Mouse (Mus musculus): Measurements from ENCODE around the gene 4930595D18Rik. TPM values are rescaled to one million over a fixed set of nuclear protein-coding genes. Genes with fewer than 3 reads are reported as not detected.

The 4930595D18Rik gene
- polyA plus RNA-seq, 1 experiment from 2014 or later: not detected

DNA sequence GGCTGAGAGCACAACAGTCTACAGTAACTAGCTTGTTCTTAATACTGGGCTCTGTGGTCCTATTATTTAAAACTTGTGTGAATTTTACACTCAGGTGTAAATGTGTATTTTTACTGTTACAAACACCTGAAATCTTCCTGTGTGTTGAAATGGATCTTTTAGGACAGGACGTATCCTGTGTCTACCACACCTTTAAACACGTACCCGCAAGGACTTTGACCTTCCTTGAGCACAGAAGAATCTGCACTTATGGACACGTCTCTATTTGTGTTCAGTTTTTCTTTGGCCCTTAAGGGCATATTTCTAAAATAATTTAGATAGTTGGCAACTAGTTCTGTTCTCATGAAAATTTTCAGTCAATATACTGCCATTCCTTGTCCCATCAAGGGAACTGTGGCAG, 4.0 kb upstream of the 4930595D18Rik start:
- ATAC-seq (replicated peaks; ENCODE audit: insufficient number of reproducible peaks, low FRiP score, low TSS enrichment, low read depth): no peak
- Histone ChIP-seq H3K4me3 (ENCODE audit: low read depth, low read length) (no peak overlapping the region), H3K9me3 (replicated peaks; ENCODE audit: control insufficient read depth, low read length) (no peaks in the 10 kb centered on the region), H3K4me1 (ENCODE audit: control insufficient read depth, insufficient read depth, low read length) (no peaks in the 10 kb centered on the region), H3K36me3 (replicated peaks; ENCODE audit: control insufficient read depth, insufficient read depth, low read depth, low read length) (no peaks in the 10 kb centered on the region), H3K9ac (replicated peaks; ENCODE audit: low read length) (no peak overlapping the region), H3K27ac (replicated peaks; ENCODE audit: low read depth, low read length) (no peak overlapping the region), H3K27me3 (ENCODE audit: control insufficient read depth, insufficient read depth, low read length) (no peaks in the 10 kb centered on the region), H3K4me2 (ENCODE audit: low read depth, low read length) (no peak overlapping the region)
- 93% methylated on average over 4 of the region's 4 CpGs for WGBS
- no peak for DNase-seq (ENCODE audit: low spot score)

DNA sequence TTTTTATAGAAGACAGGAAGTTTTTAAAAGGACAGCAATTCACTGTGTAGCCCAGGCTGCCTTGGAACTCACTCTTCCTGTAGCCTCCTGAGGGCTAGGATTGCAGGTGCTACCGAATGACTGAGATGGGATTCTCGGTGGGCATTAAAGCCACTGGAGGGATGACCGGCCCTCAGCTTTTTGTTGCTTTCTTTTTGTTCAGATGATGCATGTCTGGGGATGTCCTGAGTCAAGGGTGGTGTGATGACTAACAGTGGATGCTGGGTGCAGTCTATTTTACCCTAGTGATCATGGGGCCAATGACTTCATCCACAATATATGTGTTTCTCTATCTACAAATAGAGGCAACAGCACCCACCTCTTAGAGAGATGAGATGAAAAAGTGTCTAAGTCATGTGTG, 2.7 kb upstream of the 4930595D18Rik start:
- no peaks in the 10 kb centered on the region for H3K4me1 ChIP-seq (ENCODE audit: control insufficient read depth, insufficient read depth, low read length)
- ATAC-seq (replicated peaks; ENCODE audit: insufficient number of reproducible peaks, low FRiP score, low TSS enrichment, low read depth): no peak
- H3K4me3 ChIP-seq (ENCODE audit: low read depth, low read length): no peak overlapping the region
- H3K9ac ChIP-seq (replicated peaks; ENCODE audit: low read length): no peak overlapping the region
- H3K27me3 ChIP-seq (ENCODE audit: control insufficient read depth, insufficient read depth, low read length): no peaks in the 10 kb centered on the region
- no peaks in the 10 kb centered on the region for H3K36me3 ChIP-seq (replicated peaks; ENCODE audit: control insufficient read depth, insufficient read depth, low read depth, low read length)
- 88% methylated on average over 3 of the region's 3 CpGs for WGBS
- H3K4me2 ChIP-seq (ENCODE audit: low read depth, low read length): no peak overlapping the region
- H3K9me3 ChIP-seq (replicated peaks; ENCODE audit: control insufficient read depth, low read length): no peaks in the 10 kb centered on the region
- DNase-seq (ENCODE audit: low spot score): no peak
- no peak overlapping the region for H3K27ac ChIP-seq (replicated peaks; ENCODE audit: low read depth, low read length)

DNA sequence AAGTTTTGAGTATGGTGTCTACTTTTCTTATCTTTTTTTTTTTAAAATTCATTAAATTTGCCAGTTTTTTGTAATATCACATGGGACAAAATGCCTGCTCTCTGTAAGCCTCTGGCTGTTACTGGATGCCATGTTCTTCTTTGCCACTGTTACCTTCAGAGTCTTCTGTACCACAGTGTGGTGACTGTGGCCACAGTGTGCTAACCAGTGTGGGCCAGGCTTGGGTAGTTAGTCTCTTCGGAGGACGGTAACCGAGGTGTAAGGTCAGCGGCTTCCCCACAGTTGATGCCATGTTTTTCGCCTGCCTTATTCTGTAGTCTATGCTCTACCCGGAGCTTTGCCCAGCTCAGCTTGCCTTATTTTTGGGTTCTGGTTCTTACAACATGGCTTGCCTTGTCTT, 1.9 kb downstream of the 4930595D18Rik start:
- Histone ChIP-seq H3K4me3 (ENCODE audit: low read depth, low read length) (no peak overlapping the region), H3K27me3 (ENCODE audit: control insufficient read depth, insufficient read depth, low read length) (no peaks in the 10 kb centered on the region), H3K36me3 (replicated peaks; ENCODE audit: control insufficient read depth, insufficient read depth, low read depth, low read length) (no peaks in the 10 kb centered on the region), H3K4me2 (ENCODE audit: low read depth, low read length) (no peak overlapping the region), H3K4me1 (ENCODE audit: control insufficient read depth, insufficient read depth, low read length) (no peaks in the 10 kb centered on the region), H3K9ac (replicated peaks; ENCODE audit: low read length) (no peak overlapping the region), H3K9me3 (replicated peaks; ENCODE audit: control insufficient read depth, low read length) (no peaks in the 10 kb centered on the region), H3K27ac (replicated peaks; ENCODE audit: low read depth, low read length) (no peak overlapping the region)
- 95% methylated on average over 6 of the region's 6 CpGs for WGBS
- no peak for DNase-seq (ENCODE audit: low spot score)
- no peak for ATAC-seq (replicated peaks; ENCODE audit: insufficient number of reproducible peaks, low FRiP score, low TSS enrichment, low read depth)

DNA sequence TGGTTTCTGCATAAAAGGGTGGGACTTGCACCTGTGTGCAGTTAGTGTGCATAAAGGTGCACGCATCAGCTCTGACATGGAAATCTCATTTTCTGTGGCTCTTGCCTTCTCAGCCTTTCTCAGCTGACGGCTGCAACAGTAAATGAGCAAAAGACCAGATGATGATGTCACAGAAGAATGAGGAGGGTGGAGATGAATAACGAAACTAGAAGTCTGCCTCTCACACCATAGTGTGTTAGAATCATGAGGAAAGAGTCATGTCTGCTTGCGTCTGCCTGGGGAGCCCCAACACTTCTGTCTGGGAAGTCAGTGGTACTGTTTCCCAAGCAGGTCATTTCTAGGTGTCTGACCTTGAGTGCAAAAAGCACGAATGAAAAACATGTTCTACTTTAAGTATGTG, 2.4 kb downstream of the 4930595D18Rik start:
- Histone ChIP-seq H3K4me3 (ENCODE audit: low read depth, low read length) (no peak overlapping the region), H3K4me2 (ENCODE audit: low read depth, low read length) (no peak overlapping the region), H3K27ac (replicated peaks; ENCODE audit: low read depth, low read length) (no peak overlapping the region), H3K9ac (replicated peaks; ENCODE audit: low read length) (no peak overlapping the region), H3K27me3 (ENCODE audit: control insufficient read depth, insufficient read depth, low read length) (no peaks in the 10 kb centered on the region), H3K4me1 (ENCODE audit: control insufficient read depth, insufficient read depth, low read length) (no peaks in the 10 kb centered on the region), H3K36me3 (replicated peaks; ENCODE audit: control insufficient read depth, insufficient read depth, low read depth, low read length) (no peaks in the 10 kb centered on the region), H3K9me3 (replicated peaks; ENCODE audit: control insufficient read depth, low read length) (no peaks in the 10 kb centered on the region)
- DNase-seq (ENCODE audit: low spot score) (no peak), ATAC-seq (replicated peaks; ENCODE audit: insufficient number of reproducible peaks, low FRiP score, low TSS enrichment, low read depth) (no peak)
- 86% methylated on average over 5 of the region's 5 CpGs for WGBS

DNA sequence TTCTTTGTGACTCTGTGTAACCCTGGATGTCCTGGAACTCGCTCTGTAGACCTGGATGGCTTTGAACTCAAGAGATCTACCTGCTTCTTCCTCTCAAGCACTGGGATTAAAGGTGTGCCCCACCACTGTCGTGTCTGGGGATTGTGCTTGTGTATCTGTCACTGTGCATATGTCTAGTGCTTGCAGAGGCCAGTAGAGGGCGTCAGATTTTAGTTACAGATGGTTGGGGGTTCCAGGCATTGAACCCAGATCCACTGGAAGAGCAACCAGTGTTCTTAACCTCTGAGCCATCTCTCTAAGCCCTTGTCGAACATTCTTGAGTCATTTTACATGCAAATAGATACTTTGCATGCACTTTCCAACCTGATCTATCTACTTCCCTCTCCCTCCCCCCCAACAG, 5.5 kb downstream of the 4930595D18Rik start:
- Histone ChIP-seq H3K4me1 (ENCODE audit: control insufficient read depth, insufficient read depth, low read length) (no peaks in the 10 kb centered on the region), H3K9ac (replicated peaks; ENCODE audit: low read length) (no peak overlapping the region), H3K4me2 (ENCODE audit: low read depth, low read length) (no peak overlapping the region), H3K27me3 (ENCODE audit: control insufficient read depth, insufficient read depth, low read length) (no peaks in the 10 kb centered on the region), H3K9me3 (replicated peaks; ENCODE audit: control insufficient read depth, low read length) (no peaks in the 10 kb centered on the region), H3K4me3 (ENCODE audit: low read depth, low read length) (no peak overlapping the region), H3K36me3 (replicated peaks; ENCODE audit: control insufficient read depth, insufficient read depth, low read depth, low read length) (no peaks in the 10 kb centered on the region), H3K27ac (replicated peaks; ENCODE audit: low read depth, low read length) (no peak overlapping the region)
- DNase-seq (ENCODE audit: low spot score): no peak
- 76% methylated on average over 4 of the region's 4 CpGs for WGBS
- no peak for ATAC-seq (replicated peaks; ENCODE audit: insufficient number of reproducible peaks, low FRiP score, low TSS enrichment, low read depth)

GRCm38 (mm10) chr12:111168891-111169290, 15.4 kb downstream of the 4930595D18Rik start:
- 86% methylated on average over 4 of the region's 4 CpGs for WGBS
- no peak overlapping the region for H3K4me2 ChIP-seq (ENCODE audit: low read depth, low read length)
- no peak overlapping the region for H3K27ac ChIP-seq (replicated peaks; ENCODE audit: low read depth, low read length)
- H3K9ac ChIP-seq (replicated peaks; ENCODE audit: low read length): no peak overlapping the region
- no peaks in the 10 kb centered on the region for H3K9me3 ChIP-seq (replicated peaks; ENCODE audit: control insufficient read depth, low read length)
- H3K36me3 ChIP-seq (replicated peaks; ENCODE audit: control insufficient read depth, insufficient read depth, low read depth, low read length): no peaks in the 10 kb centered on the region
- no peak for DNase-seq (ENCODE audit: low spot score)
- H3K4me3 ChIP-seq (ENCODE audit: low read depth, low read length): no peak overlapping the region
- H3K27me3 ChIP-seq (ENCODE audit: control insufficient read depth, insufficient read depth, low read length): no peaks in the 10 kb centered on the region
- no peak for ATAC-seq (replicated peaks; ENCODE audit: insufficient number of reproducible peaks, low FRiP score, low TSS enrichment, low read depth)
- H3K4me1 ChIP-seq (ENCODE audit: control insufficient read depth, insufficient read depth, low read length): no peaks in the 10 kb centered on the region; the same call in none of the 2 replicates

GRCm38 (mm10) chr12:111166681-111167289, 17.5 kb downstream of the 4930595D18Rik start:
- ATAC-seq (replicated peaks; ENCODE audit: insufficient number of reproducible peaks, low FRiP score, low TSS enrichment, low read depth): 0 out of 2 replicates have a peak, but pooled peaks have one; percentile 14
- DNase-seq (ENCODE audit: low spot score): peak; percentile 20
- Histone ChIP-seq H3K27ac (replicated peaks; ENCODE audit: low read depth, low read length) (peak overlapping the region; percentile 78), H3K4me1 (ENCODE audit: control insufficient read depth, insufficient read depth, low read length) (no peaks in the 10 kb centered on the region; the same call in none of the 2 replicates), H3K27me3 (ENCODE audit: control insufficient read depth, insufficient read depth, low read length) (no peaks in the 10 kb centered on the region), H3K9ac (replicated peaks; ENCODE audit: low read length) (peak overlapping the region; percentile 85), H3K9me3 (replicated peaks; ENCODE audit: control insufficient read depth, low read length) (no peaks in the 10 kb centered on the region), H3K36me3 (replicated peaks; ENCODE audit: control insufficient read depth, insufficient read depth, low read depth, low read length) (no peaks in the 10 kb centered on the region), H3K4me2 (ENCODE audit: low read depth, low read length) (peak overlapping the region; percentile 80), H3K4me3 (ENCODE audit: low read depth, low read length) (peak overlapping the region; percentile 85)
- WGBS: under 1% methylated on average over 48 of the region's 48 CpGs

DNA sequence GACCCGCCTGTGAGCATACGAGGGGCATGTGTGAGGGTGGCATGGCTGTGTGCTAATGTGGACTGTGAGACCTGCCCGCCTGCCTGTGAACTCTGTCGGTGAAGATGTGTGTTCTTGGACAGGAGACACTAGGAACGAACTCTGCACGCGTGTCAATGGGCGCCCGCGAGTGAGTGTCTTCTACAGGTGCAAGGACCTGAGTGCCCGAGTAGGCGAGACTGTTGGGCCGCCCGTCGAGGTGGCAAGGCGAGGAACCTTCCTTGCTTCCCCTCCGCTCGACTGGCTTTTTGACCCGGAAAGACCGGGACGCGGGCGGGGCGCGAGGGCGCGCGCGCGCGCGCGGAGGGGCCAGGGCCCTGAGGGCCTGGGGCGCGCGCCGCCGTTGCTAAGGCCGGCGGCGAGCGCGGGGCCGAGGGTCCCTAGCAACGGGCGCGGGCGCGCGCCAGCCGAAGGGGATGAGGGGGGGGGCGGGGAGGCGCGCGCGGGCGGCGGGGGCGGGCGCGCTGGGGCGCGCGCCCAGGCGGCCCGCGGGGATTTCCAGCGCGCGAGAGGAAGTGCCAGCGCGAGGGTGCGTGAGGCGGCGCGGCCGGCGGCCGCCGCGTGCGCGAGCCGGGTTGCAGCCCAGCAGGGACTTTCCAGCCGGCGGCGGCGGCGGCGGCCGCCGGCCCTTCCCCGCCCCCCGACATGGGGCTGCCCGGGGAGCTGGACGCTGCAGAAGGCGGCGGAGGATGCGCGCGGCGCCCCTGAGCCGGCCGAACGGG, 18.3 kb downstream of the 4930595D18Rik start, which contains the start of gene Traf3:
TSS of gene Traf3 (plus strand) at position 540 of the 761 bp plus-strand sequence.
- Histone ChIP-seq H3K9ac (replicated peaks; ENCODE audit: low read length) (peak within 1 kb of the TSS; percentile 85), H3K36me3 (replicated peaks; ENCODE audit: control insufficient read depth, insufficient read depth, low read depth, low read length) (no peaks in the 10 kb centered on the region), H3K27ac (replicated peaks; ENCODE audit: low read depth, low read length) (peak within 1 kb of the TSS; percentile 78), H3K4me3 (ENCODE audit: low read depth, low read length) (peak within 1 kb of the TSS; percentile 85), H3K9me3 (replicated peaks; ENCODE audit: control insufficient read depth, low read length) (no peaks in the 10 kb centered on the region), H3K4me2 (ENCODE audit: low read depth, low read length) (peak within 1 kb of the TSS; percentile 80), H3K27me3 (ENCODE audit: control insufficient read depth, insufficient read depth, low read length) (no peaks in the 10 kb centered on the region), H3K4me1 (ENCODE audit: control insufficient read depth, insufficient read depth, low read length) (no peaks in the 10 kb centered on the region; the same call in none of the 2 replicates)
- WGBS: 8% methylated on average over 52 of the region's 105 CpGs
- DNase-seq (ENCODE audit: low spot score): peak; percentile 82
- ATAC-seq (replicated peaks; ENCODE audit: insufficient number of reproducible peaks, low FRiP score, low TSS enrichment, low read depth): peak; percentile 41; the same call in 1 of the 2 replicates

Measured in embryonic facial prominence, embryonic 11.5 days (tissue).